Mouse (Mus musculus) spleen, adult 18-20 months (tissue): ENCODE results near the gene Macrod1.
A peak's percentile ranks its signal among the peaks of the same experiment; 100 is the strongest.

Experiments used
- DNase-seq, 2 experiments: peaks; one replicate each; pipeline ENCODE4 v3.0.0; 2022; ENCODE audit warnings: mixed read lengths in 2 of 2

The Macrod1 gene

DNA sequence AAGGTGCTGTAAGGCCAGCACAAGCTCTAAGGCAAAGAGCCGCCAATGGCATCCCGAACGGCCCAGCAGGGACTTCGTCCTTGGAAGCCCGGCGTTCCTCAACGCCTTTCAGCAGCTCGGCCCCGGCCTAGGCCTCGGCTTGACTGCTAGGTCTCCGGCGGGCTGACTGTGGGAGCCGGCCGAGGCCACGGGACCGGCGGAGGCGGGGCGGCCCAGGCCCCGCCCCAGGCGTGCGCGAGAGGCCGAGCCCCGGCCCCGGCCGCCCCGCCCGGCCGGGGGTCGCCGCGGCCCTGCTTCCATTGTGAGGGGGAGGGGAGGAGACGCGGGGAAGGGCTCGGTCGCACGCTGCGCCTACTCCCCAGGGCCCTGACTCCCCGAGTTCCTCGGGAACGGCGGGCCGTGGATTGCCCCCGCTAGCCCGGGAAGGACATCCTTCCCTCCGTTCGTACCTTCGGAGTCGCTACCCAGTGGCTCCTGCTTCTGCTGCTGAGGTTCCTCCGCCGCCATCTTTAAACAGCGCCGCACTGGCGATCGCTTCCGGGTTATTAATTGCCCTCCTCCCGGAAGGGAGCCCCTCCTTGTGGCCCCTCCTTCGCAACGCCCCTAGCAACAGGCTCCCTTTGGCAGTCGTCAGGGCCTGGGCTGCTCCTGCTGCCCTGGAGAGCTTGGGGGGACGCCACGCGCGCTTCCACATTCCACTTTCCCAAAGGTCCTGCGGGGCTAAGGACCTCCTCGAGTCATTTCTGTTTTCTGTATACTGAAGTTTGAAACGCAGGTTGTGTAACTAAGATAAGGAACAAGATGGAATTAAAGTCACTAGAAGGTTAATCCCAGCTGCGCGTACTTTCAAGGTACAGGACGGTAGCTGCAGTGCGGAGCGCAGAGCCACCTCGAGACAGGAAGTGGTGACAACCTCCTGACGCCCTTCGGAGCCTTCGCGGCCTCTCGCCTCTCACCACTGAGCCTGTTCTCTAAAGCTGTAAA lies 149.4 kb downstream of the Macrod1 start, which contains the start of gene Otub1:
TSS of gene Otub1 (minus strand) at position 564 of the 984 bp plus-strand sequence.
- DNase-seq = peak; percentile 85 to 87

DNA sequence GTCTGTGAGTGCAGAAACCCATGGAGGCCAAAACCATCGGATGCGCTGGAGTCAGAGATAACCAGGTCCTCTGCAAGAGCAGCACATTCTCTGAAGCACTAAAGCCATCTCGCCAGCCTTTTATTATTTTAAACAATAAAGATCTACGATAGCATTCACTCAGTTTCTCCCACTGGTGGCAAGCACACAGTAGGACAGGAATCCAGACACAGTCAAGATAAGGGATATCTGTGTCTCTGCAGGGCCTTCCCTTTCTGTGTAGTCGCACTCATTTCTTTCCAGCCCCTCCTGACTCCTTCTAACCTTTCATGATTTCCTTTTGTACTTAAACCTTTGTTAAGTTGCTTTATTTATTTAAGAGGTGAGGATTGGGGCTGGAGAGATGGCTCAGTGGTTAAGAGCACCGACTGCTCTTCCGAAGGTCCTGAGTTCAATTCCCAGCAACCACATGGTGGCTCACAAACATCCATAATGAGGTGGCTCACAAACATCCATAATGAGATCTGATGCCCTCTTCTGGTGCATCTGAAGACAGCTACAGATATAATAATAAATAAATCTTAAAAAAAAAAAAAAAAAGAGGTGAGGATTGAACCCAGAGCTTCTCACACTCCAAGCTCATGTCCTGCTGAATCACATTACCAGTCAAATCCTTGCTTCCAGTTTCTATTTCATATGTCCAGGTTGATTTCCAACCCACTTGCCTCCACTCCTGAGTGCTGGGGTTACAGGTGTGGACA lies 153.5 kb downstream of the Macrod1 start:
- DNase-seq = no peak

DNA sequence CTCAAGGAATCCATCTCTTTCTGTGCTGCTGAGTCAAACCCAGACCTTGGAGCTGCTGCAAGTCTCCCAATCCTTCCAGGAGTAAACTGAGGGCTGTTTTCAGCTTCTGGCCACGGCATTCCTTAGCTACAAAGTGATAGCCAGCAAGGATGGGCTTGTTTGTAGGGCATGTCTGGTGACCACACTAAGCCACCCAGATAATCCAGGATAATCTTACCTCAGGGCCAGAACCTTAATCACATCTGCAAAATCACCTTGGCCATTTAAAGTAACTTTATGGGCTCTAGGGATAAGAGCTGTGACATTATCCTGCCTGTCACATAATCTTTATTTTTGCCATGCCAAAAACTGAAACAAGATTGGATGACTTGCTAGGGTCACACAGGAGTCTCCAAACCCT lies 155.6 kb downstream of the Macrod1 start:
- DNase-seq = no peak

DNA sequence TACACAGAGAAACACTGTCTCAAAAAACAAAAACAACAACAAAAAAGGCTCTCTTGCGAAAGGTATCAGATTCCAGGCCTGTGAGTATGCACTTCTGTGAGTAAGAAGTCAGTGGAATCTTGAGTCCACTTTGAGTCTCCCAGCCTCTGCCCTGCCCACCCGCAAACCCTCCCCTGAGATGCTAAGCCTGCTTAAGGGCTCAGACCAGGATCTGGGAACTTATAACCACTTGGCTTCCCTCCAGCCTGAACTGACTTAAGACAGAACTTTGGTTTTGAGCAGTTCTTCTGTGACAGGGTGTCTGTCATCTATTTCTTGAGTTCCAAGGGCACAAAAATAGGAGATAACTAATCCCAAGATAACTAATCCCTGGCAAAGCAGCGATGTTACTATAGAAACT lies 156.4 kb downstream of the Macrod1 start:
- DNase-seq = no peak

DNA sequence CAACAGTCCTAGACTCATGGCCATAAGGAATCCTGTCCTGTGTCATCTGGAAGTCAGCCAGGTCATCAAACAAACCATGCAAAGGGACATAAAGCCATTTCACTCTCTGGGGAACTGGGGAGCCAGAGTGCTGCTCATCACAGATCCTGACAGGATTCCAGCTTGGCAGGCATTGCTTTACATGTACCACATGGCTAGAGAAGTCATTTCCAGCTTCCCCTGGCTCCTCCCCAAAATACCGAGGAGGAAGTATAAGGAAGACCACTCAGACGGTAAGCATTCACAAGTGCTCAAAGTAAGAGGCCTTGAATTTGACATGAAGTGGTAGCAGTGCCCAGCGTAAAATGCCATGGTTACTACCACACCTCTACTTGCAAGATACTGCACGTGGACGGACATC lies 157.9 kb downstream of the Macrod1 start:
- no peak for DNase-seq

DNA sequence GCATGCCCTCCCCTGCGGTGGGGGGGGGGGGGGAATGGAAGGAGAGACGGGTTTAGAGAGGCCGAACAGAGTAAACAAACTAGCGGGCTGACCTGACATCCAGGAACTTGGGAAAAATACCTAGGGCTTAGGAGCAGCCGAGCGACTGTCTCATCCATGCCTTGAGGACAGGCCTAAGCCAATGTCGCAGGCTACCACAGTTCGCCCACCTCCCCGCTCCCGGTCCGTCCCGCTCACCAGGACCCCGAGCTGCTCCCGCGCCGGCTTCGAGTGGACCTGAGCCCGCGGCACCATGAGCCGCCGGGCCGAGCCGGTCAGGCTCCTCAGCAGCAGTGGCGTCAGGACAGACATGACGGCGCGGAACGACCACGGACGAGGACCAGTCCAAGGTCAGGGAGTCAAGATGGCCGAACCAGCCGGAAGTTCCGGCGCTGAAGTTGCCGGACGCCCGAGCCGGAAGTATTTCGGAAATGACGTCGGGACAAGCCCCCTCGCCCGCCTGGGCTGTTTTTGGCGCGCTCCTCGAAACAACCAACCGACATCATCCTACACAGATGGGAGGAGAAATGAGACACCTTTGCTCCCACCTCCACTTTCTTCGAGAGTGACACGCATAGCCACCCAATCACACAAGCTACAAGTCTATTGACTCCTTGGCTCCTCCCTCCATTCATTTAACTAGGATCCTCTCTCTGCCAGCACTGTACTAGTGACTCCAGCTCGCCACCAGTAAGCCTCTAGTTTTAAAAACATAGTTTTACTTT lies 160.7 kb downstream of the Macrod1 start, which contains the start of gene Cox8a:
TSS of gene Cox8a (minus strand) at position 455 of the 764 bp plus-strand sequence.
- DNase-seq = peak; percentile 86 to 91

DNA sequence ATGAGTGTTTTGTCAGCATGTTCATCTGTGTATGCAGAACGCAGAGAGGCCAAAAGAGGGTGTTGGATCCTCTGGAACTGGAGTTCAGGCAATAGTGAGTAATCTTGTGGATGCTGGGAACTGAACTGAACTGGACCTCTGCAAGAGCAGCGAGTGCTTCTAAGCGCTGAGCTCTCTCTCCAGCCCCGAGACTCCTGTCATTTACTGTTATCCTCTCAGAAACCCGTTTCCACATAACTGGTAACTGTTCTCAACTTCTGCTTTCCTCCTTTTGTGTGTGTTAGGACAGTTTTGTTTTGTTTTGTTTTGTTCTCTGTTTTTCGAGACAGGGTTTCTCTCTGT lies 161.3 kb downstream of the Macrod1 start:
- no peak for DNase-seq

DNA sequence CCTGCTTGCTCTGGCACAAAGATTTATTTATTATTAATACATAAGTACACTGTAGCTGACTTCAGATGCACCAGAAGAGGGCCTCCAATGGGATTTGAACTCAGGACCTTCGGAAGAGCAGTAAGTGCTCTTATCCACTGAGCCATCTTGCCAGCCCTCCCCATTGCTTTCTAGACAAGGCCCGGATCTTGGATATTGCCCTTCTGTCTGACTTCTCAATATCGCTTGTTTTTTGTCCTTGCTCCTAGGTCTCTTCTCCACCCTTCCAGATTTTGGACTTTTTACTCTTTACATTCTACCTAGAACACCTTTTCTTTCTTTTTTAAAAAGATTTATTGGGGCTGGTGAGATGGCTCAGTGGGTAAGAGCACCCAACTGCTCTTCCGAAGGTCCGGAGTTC lies 162.1 kb downstream of the Macrod1 start:
- no peak for DNase-seq

DNA sequence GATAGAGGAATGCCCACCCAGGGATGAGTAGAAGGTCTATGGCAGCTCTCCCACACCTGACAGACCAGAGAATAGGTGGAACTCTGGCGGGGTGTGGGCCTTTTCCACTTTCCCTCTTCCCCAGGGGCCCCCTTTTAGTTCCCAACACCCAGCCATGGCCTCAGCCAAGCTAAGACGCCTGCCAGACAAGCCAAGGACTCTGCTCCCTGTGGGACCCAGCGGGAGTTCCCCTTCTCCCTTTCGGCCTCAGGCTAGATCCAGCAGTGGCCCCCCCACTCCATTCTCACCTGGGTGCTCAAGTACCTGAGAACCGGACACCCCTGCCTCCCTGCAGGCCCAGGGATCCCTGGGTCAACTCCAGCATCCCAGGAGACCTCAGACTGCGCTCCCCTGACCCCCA lies 165.6 kb downstream of the Macrod1 start:
- DNase-seq = no peak

DNA sequence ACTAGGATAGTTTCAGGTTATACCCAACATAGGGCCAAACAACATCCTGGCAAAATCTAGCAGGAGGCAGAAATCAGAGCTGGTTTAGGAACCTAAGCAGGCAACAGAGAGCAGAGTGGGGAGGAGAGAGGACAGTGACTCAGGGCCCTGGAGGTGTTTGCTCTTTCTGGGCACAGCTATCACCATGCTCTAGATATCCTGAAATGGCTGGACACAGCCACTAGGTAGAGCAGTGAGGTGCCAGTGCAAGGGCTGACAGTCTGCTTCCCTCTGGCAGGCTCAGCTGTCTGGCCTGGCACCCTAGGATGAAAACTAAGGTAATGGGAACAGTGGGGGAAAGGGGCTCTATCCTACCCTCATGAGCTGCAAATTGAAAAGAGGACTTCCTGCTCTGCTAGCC lies 166.9 kb downstream of the Macrod1 start:
- DNase-seq = no peak

DNA sequence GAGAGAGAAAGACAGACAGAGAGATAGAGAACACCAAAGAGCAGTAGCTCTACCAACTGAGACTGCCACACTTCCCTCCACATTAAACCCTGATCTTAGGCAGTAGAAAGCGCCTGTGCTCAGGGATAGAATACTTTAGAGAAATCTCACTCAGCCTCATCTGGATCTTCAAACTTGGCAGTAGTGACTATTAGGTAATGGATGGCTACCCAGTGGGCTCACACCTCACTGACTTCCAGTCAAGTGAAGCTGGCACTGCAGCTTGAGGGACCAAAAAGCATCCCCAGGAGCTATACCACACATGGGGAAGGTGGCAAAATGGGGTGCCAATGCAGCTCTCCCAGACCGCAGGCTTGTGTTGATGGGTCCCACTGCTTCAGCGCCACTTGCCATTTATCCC lies 167.6 kb downstream of the Macrod1 start:
- no peak for DNase-seq

DNA sequence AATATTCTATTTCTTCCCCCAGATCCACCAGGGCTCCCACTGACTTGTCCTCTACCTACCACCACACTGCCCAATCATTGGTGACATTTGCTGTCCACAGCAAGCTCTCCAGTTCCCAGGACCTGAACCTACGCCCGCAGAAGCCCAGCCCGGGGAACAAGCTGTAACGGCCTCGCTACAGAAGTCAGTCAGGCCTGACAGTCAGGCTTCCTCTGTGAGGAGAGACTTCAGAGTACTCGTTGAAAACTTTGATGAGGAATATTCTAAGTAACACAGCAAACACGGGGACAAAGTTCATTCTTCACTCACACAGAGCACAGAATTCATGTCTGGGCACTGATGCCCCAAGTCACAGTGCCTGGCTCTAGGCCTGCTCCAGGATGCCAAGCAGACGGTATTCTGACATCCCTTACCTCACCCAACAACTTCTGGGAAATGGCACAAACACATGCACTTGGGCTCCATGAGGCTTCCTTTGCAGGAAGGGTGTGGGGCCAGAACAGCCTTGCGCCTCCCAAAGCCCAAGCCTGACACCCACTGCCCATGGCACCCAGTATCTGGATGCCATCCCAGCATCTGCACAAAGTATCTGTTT lies 168.6 kb downstream of the Macrod1 start:
- DNase-seq = no peak

DNA sequence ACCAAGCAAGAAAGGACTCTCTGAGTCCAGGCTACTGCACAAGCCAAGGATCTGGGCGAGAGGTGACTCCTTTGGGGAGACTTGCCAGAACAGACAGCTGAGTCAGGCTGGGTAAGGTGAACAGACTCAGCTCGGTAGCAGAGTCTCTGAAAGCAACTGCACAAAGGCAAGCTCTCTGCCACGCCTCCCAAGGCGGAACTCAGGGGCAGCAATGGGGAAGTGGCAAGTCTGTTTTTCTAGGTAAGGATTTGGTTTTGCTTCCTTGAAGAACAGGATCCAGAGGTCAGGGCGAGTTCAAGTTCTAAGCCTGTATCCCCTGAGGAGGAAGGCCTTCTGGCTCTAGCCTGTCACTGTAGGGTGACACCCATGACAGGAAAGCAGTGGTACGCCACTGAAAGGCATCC lies 169.9 kb downstream of the Macrod1 start:
- peak in 1 of 2 experiments; percentile 35 for DNase-seq

DNA sequence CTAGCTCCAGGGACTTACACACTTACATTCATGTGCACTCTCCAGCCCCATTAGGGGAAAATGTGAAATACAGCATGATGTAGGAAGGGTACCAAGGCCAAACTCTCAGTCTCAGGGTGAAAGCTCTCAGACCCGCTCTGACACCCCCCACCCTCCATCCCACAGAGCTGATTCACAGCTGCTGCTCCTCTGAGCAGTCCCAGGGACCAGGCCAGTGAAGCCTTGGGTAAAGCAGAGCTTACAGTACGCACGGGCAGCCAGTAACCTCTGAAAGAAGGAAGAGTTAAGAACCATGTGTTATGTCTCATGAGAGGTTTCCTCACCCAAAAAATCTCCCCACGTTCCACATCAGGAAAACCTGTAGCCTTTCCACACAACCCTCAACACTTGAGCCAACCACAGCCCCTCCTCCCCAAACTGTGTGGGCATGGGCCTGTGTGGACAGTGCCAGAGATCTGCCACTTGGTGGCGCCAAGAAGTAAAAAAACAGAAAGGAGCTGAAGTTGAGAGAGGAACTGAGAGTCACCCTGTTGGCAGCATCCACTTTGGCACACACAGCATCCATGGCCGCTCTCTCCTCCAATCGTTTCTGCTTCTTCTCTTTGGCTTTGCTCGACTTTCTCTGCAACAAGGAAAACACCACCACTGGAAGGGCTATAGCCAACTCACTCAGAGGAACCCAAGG lies 178.1 kb downstream of the Macrod1 start:
- DNase-seq = peak; percentile 63 to 73

DNA sequence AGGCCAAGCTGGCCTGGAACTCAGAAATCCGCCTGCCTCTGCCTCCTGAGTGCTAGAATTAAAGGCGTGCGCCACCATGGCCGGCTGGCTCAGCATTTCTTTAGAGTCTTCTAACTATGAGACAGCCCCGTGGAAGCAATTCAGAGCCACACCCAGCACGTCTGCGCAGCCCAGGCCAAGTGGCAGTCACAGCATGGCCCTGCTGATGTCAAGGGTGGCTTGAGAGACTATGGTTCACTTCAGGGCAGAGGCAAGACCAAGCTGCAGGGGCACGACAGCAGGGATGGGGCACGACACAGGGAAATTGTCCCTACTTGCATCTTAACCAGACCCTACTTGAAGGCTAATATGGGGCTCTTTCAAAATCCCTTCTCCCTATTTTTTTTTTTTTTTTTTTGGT lies 178.9 kb downstream of the Macrod1 start:
- DNase-seq = no peak

DNA sequence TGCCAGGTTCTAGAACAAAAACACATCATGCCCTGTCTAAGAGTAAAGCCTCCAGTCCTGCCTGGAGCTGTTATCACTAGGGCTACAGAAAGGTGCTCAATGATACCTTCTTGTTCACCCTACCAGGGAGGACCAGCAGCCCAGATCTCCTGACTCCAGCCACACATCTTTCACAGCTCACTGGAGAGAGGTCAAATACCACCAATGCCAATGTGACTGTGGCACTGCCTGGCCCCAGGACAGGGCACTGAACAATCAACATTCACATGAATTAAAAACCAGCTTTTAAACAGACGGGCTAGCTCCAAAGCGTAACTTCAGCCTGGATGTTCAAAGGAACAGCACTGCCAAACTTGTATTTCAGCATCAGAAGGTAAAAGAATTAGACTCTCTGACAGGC lies 179.4 kb downstream of the Macrod1 start:
- no peak for DNase-seq

DNA sequence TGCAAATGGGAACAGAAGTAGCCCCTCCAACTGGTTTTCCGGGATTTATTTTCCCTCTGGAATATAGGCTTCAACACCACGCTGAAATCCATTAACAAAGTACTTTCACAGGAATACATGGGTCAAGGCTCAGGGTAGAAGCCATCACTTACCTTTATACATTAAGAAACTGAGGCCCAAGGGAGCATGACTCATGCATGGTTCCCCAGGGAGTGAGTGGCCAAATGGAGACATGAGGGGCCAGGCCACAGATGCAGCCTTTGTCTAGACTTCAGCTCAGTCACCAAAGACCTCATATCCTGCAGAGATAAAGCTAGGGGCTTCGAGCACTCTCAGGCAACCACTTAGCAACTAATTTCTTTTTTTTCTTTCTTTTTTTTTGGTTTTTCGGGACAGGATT lies 180.1 kb downstream of the Macrod1 start:
- no peak for DNase-seq

DNA sequence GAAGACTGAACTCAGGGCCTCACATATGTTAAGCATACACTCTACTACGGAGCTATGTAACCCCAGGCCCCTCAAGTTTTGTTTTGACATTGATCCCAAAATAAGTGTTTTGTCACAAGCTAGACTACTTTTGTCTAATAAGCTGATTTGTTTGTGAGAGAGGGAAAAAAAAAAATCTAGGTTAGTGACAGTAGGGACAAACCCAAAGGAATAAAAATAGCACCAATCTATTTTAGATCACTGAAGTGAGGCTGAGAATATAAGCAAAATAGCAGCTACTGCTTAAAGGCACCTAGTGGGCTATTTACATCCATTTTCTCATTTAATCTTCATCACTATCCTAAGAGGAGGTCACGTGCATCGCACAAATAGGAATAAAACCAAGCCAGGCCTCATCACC lies 183.0 kb downstream of the Macrod1 start:
- DNase-seq = no peak

DNA sequence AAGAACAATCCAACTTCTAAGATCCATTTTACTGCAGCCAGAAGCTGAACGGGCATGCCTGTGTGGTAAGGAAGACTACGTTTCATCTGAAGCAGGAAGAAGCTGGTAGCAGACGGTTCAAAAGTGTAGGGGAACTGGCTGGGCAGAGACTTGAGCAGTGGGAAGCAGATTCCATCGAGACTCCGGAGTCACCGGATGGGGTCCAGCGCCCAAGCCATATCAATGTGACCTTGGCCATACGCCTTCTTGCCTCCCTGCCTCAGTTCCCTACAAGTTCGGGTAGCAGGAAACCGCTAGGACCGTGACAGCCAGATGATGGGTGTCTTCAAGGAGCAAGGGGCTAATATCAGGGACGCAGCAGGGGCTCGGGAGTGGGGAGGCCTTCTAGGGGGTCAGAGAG lies 183.7 kb downstream of the Macrod1 start:
- no peak for DNase-seq

DNA sequence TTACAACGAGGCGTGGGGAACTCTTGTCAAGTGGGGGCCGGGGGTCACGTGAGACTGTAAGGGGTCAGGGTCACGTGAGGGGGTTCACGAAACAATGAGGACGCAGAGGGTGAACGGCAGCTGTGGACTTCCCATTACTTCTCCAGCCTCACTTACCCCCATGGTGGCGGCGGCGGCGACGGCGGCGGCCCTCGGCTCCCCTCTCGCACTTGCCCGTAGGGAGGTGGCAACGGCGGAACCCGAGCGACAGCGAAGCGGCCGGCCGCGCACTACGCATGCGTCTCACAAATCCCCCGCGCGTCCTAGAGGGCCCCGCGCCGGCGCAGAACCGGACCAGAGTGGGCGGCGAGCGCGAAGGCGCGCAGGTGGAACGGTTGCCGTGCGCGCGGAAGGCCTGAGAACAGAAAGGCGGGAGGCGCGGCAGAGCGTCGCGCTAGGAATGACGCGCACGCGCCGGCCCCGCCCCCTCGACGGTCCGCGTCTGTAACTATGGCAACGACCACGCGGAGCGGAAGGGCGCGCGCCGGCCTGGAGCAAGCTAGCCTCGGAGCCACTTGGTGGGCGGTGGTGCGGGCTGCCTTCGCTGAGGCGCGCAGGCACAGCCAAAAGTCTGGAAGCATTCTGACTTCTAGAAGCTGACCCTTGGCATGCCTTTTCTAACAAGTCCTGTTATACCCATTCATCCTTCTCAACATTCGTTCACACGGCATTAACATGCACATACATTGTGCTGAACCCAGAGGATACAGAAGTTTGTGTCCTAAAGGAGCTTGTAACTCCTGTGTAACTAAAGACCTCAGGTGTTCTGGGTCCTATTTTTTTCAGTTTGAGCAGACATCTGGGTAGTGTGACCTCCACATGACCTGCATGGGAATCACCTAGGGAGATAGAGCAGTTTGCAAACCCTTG lies 184.4 kb downstream of the Macrod1 start, which contains the start of gene Naa40:
TSS of gene Naa40 (minus strand) at position 402 of the 909 bp plus-strand sequence.
- DNase-seq = peak; percentile 91 to 94

DNA sequence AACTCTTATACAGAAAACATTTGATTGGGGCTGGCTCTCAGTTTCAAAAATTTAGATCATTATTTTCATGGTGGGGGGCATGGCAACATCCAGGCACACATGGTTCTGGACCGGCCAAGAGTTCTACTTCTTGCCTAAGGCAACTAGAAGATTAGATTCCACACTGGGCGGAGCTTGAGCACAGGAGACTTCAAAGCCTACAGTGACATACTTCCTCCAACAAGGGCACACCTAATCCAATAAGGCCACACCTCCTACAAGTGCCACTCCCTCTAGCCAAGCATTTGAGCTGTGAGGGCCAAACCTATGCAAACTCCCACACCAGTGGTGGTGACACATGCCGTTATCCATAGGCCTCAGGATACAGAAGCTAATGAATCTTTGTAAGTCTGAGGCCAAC lies 189.4 kb downstream of the Macrod1 start:
- no peak for DNase-seq
